Mouse (Mus musculus) heart, embryonic 12.5 days (tissue): ENCODE data around the gene Sh2b2. TPM values are rescaled to one million over a fixed set of nuclear protein-coding genes. Genes with fewer than 3 reads are reported as not detected.
"Not testable (repeated sequence)": the region's sequence is repeated elsewhere in the genome, so short reads cannot be mapped to it uniquely, and the experiment has no call there.

Experiments used
- ATAC-seq: fragments of 200-750 bp; cut with Nextera tagmentation; 2 replicates; pipeline ENCODE4 v1.8.0; 2017; ENCODE audit warnings: moderate TSS enrichment, moderate library complexity; ENCODE audit not compliant: insufficient number of reproducible peaks, low FRiP score
- H3K27ac ChIP-seq: fragments of 300-500 bp; sonication (generic); 2 replicates; pipeline ENCODE4 v1.5.1; 2016; ENCODE audit warnings: mild to moderate bottlenecking, moderate library complexity; ENCODE audit not compliant: poor library complexity, severe bottlenecking
- H3K27me3 ChIP-seq: fragments of 300-500 bp; sonication (generic); replicated peaks from 2 replicates; pipeline ENCODE4 v1.6.1; 2016; ENCODE audit warnings: mild to moderate bottlenecking, moderate library complexity
- H3K36me3 ChIP-seq: fragments of 300-500 bp; sonication (generic); 2 replicates; pipeline ENCODE4 v1.6.1; 2016; ENCODE audit warnings: mild to moderate bottlenecking, moderate library complexity
- H3K4me1 ChIP-seq: fragments of 300-500 bp; sonication (generic); replicated peaks from 2 replicates; pipeline ENCODE4 v1.6.1; 2016; ENCODE audit warnings: mild to moderate bottlenecking
- H3K4me2 ChIP-seq: fragments of 300-500 bp; sonication (generic); 2 replicates; pipeline ENCODE4 v1.6.1; 2016; ENCODE audit warnings: mild to moderate bottlenecking, moderate library complexity
- H3K4me3 ChIP-seq: fragments of 300-500 bp; sonication (generic); 2 replicates; pipeline ENCODE4 v1.5.1; 2016; ENCODE audit warnings: mild to moderate bottlenecking
- H3K9ac ChIP-seq: fragments of 300-500 bp; sonication (generic); 2 replicates; pipeline ENCODE4 v1.6.1; 2016; ENCODE audit warnings: mild to moderate bottlenecking, moderate library complexity
- H3K9me3 ChIP-seq: fragments of 300-500 bp; sonication (generic); replicated peaks from 2 replicates; pipeline ENCODE4 v1.6.1; 2016; ENCODE audit warnings: mild to moderate bottlenecking, moderate library complexity
- WGBS: fragments of 180-500 bp; shearing (Covaris S2); methylation state at CpG from one replicate; pipeline ENCODE4 v1.1.7; 2016; 5-methylcytosine and 5-hydroxymethylcytosine counted together
- polyA plus RNA-seq: library from polyadenylated mRNA; unstranded; fragments of >200 nt; fragmentation: Nextera tagmentation; extraction: Ambion mirVana; gene quantifications from 2 replicates; pipeline ENCODE4 v1.2.1, GENCODE M21; 2016

Gene Sh2b2
- polyA plus RNA-seq, 1 experiment from 2014 or later: 1.5 TPM

DNA sequence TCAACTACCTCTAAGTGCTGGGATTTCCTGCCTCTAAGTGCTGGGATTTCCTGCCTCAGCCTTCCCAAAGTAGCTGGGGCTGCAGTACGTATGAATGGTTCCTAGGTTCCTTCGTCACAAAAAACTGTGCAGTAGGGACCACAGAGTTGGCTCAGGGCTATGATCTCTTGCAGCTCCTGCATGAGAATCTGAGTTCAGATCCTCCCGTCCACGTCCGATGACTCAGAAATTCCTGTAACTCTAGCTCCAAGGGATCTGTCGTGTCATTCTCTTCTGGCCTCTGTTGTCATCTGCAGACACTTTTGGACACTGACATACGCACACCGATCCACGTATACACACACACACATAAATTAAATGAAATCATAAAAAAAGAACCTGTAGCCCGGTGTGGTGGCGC lies 33.6 kb downstream of the Sh2b2 start:
- Histone ChIP-seq H3K9ac (no peak overlapping the region), H3K4me3 (no peak overlapping the region), H3K9me3 (peaks cover 9% of the 10 kb centered on the region), H3K4me1 (no peaks in the 10 kb centered on the region), H3K4me2 (no peak overlapping the region), H3K27ac (no peak overlapping the region), H3K36me3 (no peaks in the 10 kb centered on the region), H3K27me3 (no peaks in the 10 kb centered on the region)
- ATAC-seq: no peak
- WGBS: 86% methylated on average over 11 of the region's 11 CpGs

GRCm38 (mm10) chr5:136211341-136212102 lies 34.8 kb downstream of the Sh2b2 start:
- not testable (repeated sequence) for H3K27ac ChIP-seq, H3K4me1 ChIP-seq, ATAC-seq, H3K9ac ChIP-seq, H3K9me3 ChIP-seq, H3K4me2 ChIP-seq, H3K36me3 ChIP-seq, H3K27me3 ChIP-seq, H3K4me3 ChIP-seq
- WGBS: 83% methylated on average over 14 of the region's 14 CpGs

- Histone ChIP-seq H3K27me3 (no peaks in the 10 kb centered on the region), H3K4me1 (no peaks in the 10 kb centered on the region), H3K9ac (no peak overlapping the region), H3K27ac (no peak overlapping the region), H3K9me3 (peaks cover 5% of the 10 kb centered on the region), H3K36me3 (no peaks in the 10 kb centered on the region), H3K4me2 (no peak overlapping the region), H3K4me3 (no peak overlapping the region)
- WGBS: 68% methylated on average over 5 of the region's 5 CpGs
- no peak for ATAC-seq
These were observed 35.8 kb downstream of the Sh2b2 start for GRCm38 (mm10) chr5:136210549-136210948.

DNA sequence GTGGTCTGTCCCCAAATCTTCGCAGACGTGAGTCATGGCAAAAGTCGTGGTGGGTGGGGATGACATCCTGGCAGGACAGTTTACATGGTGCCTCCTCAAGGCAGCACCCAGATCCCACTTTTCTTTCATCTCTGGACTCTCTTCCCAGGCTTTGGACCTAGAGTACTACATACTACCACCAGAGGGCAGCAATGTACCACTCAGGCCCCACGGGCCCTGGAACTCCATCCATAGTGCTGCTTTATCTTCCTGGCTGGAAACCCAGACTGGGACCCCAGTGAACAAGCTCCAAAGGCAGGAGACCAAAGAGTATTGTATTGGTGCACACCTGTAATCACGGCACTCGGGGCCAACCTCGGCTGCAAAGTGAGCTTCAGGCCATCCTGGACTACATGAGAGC lies 44.5 kb downstream of the Sh2b2 start:
- H3K4me1 ChIP-seq: peaks cover 12% of the 10 kb centered on the region
- H3K4me3 ChIP-seq: no peak overlapping the region
- no peaks in the 10 kb centered on the region for H3K27me3 ChIP-seq
- no peak overlapping the region for H3K9ac ChIP-seq
- H3K9me3 ChIP-seq: no peaks in the 10 kb centered on the region; the same call in 1 of the 2 replicates
- 28% methylated on average over 7 of the region's 7 CpGs for WGBS
- ATAC-seq: peak; percentile 70
- H3K27ac ChIP-seq: no peak overlapping the region
- peaks cover 9% of the 10 kb centered on the region for H3K36me3 ChIP-seq
- H3K4me2 ChIP-seq: no peak overlapping the region

DNA sequence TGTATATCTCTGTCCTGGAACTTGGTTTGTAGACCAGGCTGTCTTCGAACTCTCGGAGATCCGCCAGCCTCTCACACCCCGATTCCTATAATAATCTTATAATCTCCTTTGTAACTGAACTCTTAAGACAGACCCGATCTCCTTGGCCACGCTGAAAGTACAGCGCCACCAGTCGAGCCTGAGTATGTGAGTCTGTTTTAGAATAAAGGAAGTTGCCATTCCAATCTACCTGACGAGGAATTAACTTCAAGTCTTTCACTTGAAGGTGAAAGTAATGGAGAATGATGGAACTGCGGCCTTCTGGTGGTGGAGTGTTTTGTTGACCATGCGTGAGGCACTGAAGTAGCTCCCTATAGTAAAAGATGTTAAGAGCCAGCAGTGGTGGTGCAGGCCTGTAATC lies 46.8 kb downstream of the Sh2b2 start:
- H3K27me3 ChIP-seq: no peaks in the 10 kb centered on the region
- peak overlapping the region; percentile 87 for H3K4me3 ChIP-seq
- no peak overlapping the region for H3K27ac ChIP-seq
- no peaks in the 10 kb centered on the region; the same call in 1 of the 2 replicates for H3K9me3 ChIP-seq
- ATAC-seq: no peak
- 0 out of 2 replicates have a peak overlapping the region, but pooled peaks have one; percentile 6 for H3K9ac ChIP-seq
- 38% methylated on average over 11 of the region's 11 CpGs for WGBS
- H3K4me1 ChIP-seq: peaks cover 12% of the 10 kb centered on the region
- peaks cover 32% of the 10 kb centered on the region for H3K36me3 ChIP-seq
- peak overlapping the region; percentile 93 for H3K4me2 ChIP-seq

GRCm38 (mm10) chr5:136198474-136199391 lies 47.6 kb downstream of the Sh2b2 start, which contains the start of gene Prkrip1:
Gene Prkrip1, minus strand, starts transcription at chr5:136198963.
- WGBS: under 1% methylated on average over 62 of the region's 62 CpGs
- peaks cover 37% of the 10 kb centered on the region for H3K36me3 ChIP-seq
- H3K9ac ChIP-seq: peak within 1 kb of the TSS; percentile 94
- peak; percentile 91 for ATAC-seq
- H3K9me3 ChIP-seq: no peaks in the 10 kb centered on the region
- peaks cover 12% of the 10 kb centered on the region for H3K4me1 ChIP-seq
- peak within 1 kb of the TSS; percentile 69 for H3K27ac ChIP-seq
- H3K4me3 ChIP-seq: peak within 1 kb of the TSS; percentile 87
- H3K4me2 ChIP-seq: peak within 1 kb of the TSS; percentile 93
- no peaks in the 10 kb centered on the region for H3K27me3 ChIP-seq

GRCm38 (mm10) chr5:136191870-136192269 lies 54.5 kb downstream of the Sh2b2 start:
- Histone ChIP-seq H3K9me3 (no peaks in the 10 kb centered on the region), H3K27ac (no peak overlapping the region), H3K9ac (no peak overlapping the region), H3K36me3 (peaks cover 95% of the 10 kb centered on the region), H3K27me3 (no peaks in the 10 kb centered on the region), H3K4me3 (no peak overlapping the region), H3K4me2 (no peak overlapping the region), H3K4me1 (no peaks in the 10 kb centered on the region)
- ATAC-seq: no peak
- 82% methylated on average over 7 of the region's 7 CpGs for WGBS

- H3K4me1 ChIP-seq: no peaks in the 10 kb centered on the region
- no peak overlapping the region for H3K9ac ChIP-seq
- no peak overlapping the region for H3K4me3 ChIP-seq
- H3K27ac ChIP-seq: no peak overlapping the region
- no peaks in the 10 kb centered on the region for H3K9me3 ChIP-seq
- peaks cover 76% of the 10 kb centered on the region for H3K36me3 ChIP-seq
- no peaks in the 10 kb centered on the region for H3K27me3 ChIP-seq
- WGBS: 49% methylated on average over 4 of the region's 4 CpGs
- no peak for ATAC-seq
- no peak overlapping the region for H3K4me2 ChIP-seq
These were observed 59.6 kb downstream of the Sh2b2 start for GRCm38 (mm10) chr5:136186723-136187122.

DNA sequence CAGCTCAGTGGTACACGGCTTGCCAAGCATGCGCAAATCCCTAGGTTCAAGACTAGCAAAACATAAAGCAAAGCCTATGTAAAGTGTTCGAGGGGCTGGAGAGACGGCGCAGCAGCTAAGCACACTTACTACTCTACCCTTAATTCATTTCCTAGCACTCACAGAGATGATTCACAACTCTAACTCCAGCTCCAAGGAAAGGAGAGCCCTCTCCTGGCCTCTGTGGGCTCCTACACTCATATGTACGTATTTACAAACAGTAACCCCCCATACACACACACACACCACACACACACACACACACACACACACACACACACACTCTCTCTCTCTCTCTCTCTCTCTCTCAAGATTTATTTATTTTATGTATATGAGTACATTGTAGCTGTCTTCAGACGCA lies 62.6 kb downstream of the Sh2b2 start:
- H3K27ac ChIP-seq: no peak overlapping the region
- WGBS: 91% methylated on average over 7 of the region's 7 CpGs
- no peak overlapping the region for H3K4me3 ChIP-seq
- H3K36me3 ChIP-seq: peaks cover 78% of the 10 kb centered on the region
- no peak overlapping the region for H3K9ac ChIP-seq
- H3K27me3 ChIP-seq: no peaks in the 10 kb centered on the region
- H3K4me2 ChIP-seq: no peak overlapping the region
- no peaks in the 10 kb centered on the region for H3K9me3 ChIP-seq
- no peak for ATAC-seq
- H3K4me1 ChIP-seq: no peaks in the 10 kb centered on the region

- Histone ChIP-seq H3K4me1 (no peaks in the 10 kb centered on the region), H3K4me2 (no peak overlapping the region), H3K36me3 (peaks cover 78% of the 10 kb centered on the region), H3K27me3 (no peaks in the 10 kb centered on the region), H3K9me3 (no peaks in the 10 kb centered on the region), H3K27ac (no peak overlapping the region), H3K4me3 (no peak overlapping the region), H3K9ac (no peak overlapping the region)
- no peak for ATAC-seq
- WGBS: 77% methylated on average over 4 of the region's 4 CpGs
These were observed 63.5 kb downstream of the Sh2b2 start for GRCm38 (mm10) chr5:136182830-136183229.

- 83% methylated on average over 6 of the region's 6 CpGs for WGBS
- H3K36me3 ChIP-seq: peaks cover 76% of the 10 kb centered on the region
- peaks cover 6% of the 10 kb centered on the region for H3K4me1 ChIP-seq
- no peak overlapping the region for H3K9ac ChIP-seq
- no peak overlapping the region for H3K4me3 ChIP-seq
- no peaks in the 10 kb centered on the region for H3K9me3 ChIP-seq
- H3K27me3 ChIP-seq: no peaks in the 10 kb centered on the region
- ATAC-seq: no peak
- H3K4me2 ChIP-seq: no peak overlapping the region
- H3K27ac ChIP-seq: no peak overlapping the region
These were observed 64.3 kb downstream of the Sh2b2 start for GRCm38 (mm10) chr5:136182049-136182448.
